Mouse (Mus musculus): ENCODE results near the gene Scrn2.

Scrn2 gene

DNA sequence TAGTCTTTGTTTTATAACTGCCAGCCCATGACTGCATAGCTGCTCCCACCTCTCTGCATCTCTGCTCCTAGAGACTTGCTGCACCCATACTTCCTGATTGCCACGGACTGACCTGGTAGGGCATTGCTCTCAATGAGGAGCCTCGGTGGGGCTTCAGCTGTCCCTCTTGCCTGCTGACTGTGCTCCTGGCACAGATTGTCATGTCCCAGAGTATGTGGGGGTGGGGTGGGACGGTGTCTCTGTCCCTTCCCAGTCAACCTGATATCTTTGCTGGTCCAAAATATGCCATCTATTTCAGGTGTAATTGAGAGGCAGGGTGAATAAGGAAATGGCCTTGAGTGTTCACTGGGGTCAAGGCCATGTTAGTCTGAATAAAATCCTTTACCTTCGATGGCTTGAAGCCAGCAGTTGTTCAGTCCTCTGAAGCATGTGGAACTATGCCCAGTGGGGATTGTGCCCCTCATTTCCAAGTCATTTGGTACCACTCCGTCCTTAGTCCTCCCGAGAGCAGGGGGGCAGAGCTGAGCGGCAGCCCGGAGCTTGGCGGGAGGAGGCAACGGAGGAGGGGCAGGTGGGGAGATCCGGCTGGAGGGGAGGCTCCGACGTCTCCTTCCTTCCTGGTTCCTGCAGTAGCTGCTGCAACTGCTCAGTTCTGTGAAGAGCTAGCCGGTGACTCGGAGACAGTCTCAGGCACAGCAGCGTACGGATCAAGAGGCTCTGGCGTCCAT lies 20.6 kb downstream of the Scrn2 start, which contains the start of gene Osbpl7:
Osbpl7 (plus strand) TSS at position 413 of the 728 bp plus-strand sequence.
- DNase-seq (ENCODE audit: low spot score), result peak; percentile 47

- DNase-seq (ENCODE audit: low spot score), result no peak
Observed at GRCm38 (mm10) chr11:97050944-97051586, 21.3 kb downstream of the Scrn2 start.

DNA sequence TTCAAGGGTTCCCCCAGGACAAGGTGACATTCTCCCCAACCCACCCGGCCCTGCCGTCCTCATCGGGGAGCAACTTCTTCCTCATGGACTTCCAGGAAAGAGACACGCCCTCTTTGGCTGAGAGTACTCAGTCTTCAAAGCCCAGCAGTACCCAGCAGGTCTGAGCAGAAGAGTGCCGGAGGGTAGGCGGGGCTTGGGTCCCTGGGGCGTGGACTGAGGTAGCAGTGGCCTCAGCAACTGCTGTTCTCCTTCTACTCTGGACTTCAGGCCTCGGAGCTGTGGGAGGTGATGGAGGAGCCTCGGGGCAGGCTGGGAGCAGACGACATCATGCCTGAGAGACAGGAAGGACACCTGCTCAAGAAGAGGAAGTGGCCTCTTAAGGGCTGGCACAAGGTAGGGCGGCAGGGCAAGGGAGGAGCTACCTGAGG lies 22.5 kb downstream of the Scrn2 start:
- DNase-seq (ENCODE audit: low spot score), result no peak

- DNase-seq (ENCODE audit: low spot score), result no peak
Observed at GRCm38 (mm10) chr11:97063274-97063920, 33.7 kb downstream of the Scrn2 start.

GRCm38 (mm10) chr11:97063921-97064295 lies 34.2 kb downstream of the Scrn2 start:
- DNase-seq (ENCODE audit: low spot score), result no peak

DNA sequence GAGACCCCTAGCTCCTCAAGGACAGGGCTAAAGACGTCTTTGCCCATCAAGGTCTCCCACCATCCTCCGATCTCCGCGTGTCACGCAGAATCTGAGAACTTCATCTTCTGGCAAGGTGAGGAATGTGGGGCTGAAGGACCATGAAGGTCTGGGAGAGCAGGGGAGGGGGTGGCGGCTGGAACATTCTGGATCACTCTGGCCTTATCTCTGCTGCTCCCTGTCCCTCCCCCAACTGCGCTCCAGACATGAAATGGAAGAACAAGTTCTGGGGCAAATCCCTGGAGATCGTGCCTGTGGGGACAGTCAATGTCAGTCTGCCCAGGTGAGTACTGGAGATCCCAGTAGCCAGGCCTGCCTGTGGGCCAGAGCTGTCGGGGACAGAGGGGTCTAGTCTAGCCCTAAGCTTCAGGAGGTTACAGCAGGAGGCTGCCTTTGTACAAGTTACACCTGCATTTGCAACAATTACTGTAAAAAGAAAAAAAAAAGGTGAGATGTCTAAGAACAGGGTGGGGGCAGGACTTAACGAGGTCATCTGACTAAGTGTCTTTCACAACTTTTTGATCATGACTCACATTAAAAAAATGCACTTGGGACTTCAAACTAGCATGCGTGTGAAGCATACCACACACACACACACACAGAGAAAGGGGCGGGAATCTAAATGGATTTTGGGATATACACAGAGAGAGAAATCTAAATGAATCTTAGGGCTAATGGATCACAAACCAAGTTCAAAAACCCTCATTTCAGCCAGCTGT lies 36.0 kb downstream of the Scrn2 start:
- no peak for DNase-seq (ENCODE audit: low spot score)

GRCm38 (mm10) chr11:97066656-97067360 lies 37.1 kb downstream of the Scrn2 start:
- no peak for DNase-seq (ENCODE audit: low spot score)

- DNase-seq (ENCODE audit: low spot score), result no peak
Observed at GRCm38 (mm10) chr11:97069333-97069732, 39.6 kb downstream of the Scrn2 start.

GRCm38 (mm10) chr11:97069770-97070169 lies 40.0 kb downstream of the Scrn2 start:
- DNase-seq (ENCODE audit: low spot score), result no peak

DNA sequence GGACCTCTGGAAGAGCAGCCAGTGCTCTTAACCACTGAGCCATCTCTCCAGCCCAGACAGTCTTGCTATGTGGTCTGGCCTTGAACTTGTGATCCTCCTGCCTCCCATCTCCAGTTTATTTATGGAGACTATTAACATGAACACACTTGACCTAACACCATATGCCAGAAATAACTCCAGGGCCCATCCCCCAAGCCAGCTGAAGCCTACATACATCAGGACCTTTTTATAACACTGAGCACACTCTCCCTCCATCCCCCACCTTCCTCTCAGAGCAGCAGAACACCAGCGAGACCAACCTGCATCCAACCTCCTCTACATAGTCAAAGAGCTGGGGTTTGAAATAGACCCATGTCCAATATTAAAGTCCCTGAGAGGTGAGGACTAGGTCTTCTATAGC lies 41.4 kb downstream of the Scrn2 start:
- no peak for DNase-seq (ENCODE audit: low spot score)

GRCm38 (mm10) chr11:97072533-97072932 lies 42.8 kb downstream of the Scrn2 start:
- peak; percentile 61 for DNase-seq (ENCODE audit: low spot score)

GRCm38 (mm10) chr11:97074235-97074634 lies 44.5 kb downstream of the Scrn2 start:
- no peak for DNase-seq (ENCODE audit: low spot score)

GRCm38 (mm10) chr11:97078751-97079150 lies 49.0 kb downstream of the Scrn2 start:
- DNase-seq (ENCODE audit: low spot score), result no peak

GRCm38 (mm10) chr11:97080291-97080690 lies 50.6 kb downstream of the Scrn2 start:
- DNase-seq (ENCODE audit: low spot score), result no peak

- DNase-seq (ENCODE audit: low spot score), result peak; percentile 77
Observed at GRCm38 (mm10) chr11:97082977-97083376, 53.2 kb downstream of the Scrn2 start.
